Comparison of ENCODE assay signal across 8 mouse cellular contexts in the genomic region with DNA sequence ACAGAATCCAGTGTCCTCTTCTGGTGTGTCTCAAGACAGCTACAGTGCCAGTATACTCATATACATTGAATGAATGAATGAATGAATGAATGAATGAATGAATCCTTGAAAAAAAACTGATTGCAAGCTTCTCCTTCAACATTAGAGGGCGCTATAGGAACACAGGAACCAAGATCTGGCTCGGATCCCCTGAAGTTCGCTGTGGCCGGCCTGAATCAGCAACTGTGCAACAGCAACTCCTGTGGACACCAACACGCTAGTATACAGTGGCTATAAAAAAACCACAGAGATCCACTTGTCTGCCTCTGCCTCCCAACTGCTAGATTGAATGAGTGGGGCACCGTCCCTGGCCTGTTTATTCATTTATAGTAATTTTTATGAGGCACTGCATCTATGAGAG.
DNase-seq lines count a peak whose midpoint lies in the region.

No protein-coding gene starts in this region.

- DNase-seq in cerebellum, postnatal 10 days = peak; percentile 53 to 65
- no peak for DNase-seq in cerebellum, adult 9-11 months
- peak; percentile 24 for DNase-seq in thymus, postnatal 4 days
- no peak for DNase-seq in thymus, postnatal 25 days
- peak; percentile 8 for DNase-seq in fibroblast of lung, adult 2 months (ENCODE audit: low read depth)
- peak; percentile 62 to 69 for DNase-seq in kidney, postnatal 25 days
- peak; percentile 59 for DNase-seq in mesoderm, embryonic 11.5 days (ENCODE audit: low read depth, low spot score)
- DNase-seq in testis, postnatal 10 days (ENCODE audit: low spot score) = peak; percentile 43

Comparison
In these comparisons a context has a peak if more than half of its experiments do, and no peak if none do; other contexts are left out.
1. DNase-seq: peak in cerebellum, postnatal 10 days (2 of 2), thymus, postnatal 4 days (single experiment), fibroblast of lung, adult 2 months (single experiment), kidney, postnatal 25 days (2 of 2), mesoderm, embryonic 11.5 days (single experiment) and testis, postnatal 10 days (single experiment); none in cerebellum, adult 9-11 months (single experiment) and thymus, postnatal 25 days (single experiment).